Mouse (Mus musculus) layer of hippocampus, adult 2 months (tissue): ENCODE results near the gene Cnga2. TPM values are rescaled to one million over a fixed set of nuclear protein-coding genes. Genes with fewer than 3 reads are reported as not detected.
"Not testable (repeated sequence)": the region's sequence is repeated elsewhere in the genome, so short reads cannot be mapped to it uniquely, and the experiment has no call there.

Experiments used
- DNase-seq, 2 experiments: peaks; one replicate each; pipeline ENCODE4 v3.0.0; 2022; ENCODE audit warnings: low spot score in 2 of 2
- H3K27ac ChIP-seq: fragments of 200-600 bp; 2 replicates; pipeline ENCODE4 v1.8.1; 2022
- H3K4me3 ChIP-seq: fragments of 200-600 bp; 2 replicates; pipeline ENCODE4 v1.8.1; 2022; ENCODE audit warnings: mild to moderate bottlenecking
- CTCF ChIP-seq: fragments of 200-600 bp; conservative IDR thresholded peaks from 2 replicates; pipeline ENCODE4 v1.8.1; 2022; ENCODE audit warnings: antibody characterized with exemption, mild to moderate bottlenecking, moderate library complexity
- long read RNA-seq, 2 experiments: library from polyadenylated mRNA; stranded (forward); transcript quantifications; one replicate each; pipeline ENCODE4 v2.0.0; 2021; ENCODE audit warnings: borderline mapping rate in 2 of 2
- total RNA-seq, 2 experiments: library from RNA; stranded (reverse); gene quantifications; 2 replicates each; pipeline ENCODE4 v1.2.3; 2021

Gene Cnga2
- total RNA-seq: under 1 TPM; 0.15 to 0.44 TPM
- long read RNA-seq, experiment 1: 0 reads
- long read RNA-seq, experiment 2: 0 reads

GRCm38 (mm10) chrX:71991549-71991948 lies at the start of gene Cnga2:
TSS of gene Cnga2 (plus strand) at chrX:71991849.
- TF ChIP-seq CTCF: no peak
- no peak for DNase-seq

GRCm38 (mm10) chrX:71946631-71947030 lies 45.0 kb upstream of the Cnga2 start:
- H3K4me3 ChIP-seq: no peak overlapping the region
- peak in 1 of 2 experiments; percentile 57 for DNase-seq
- peak; percentile 81 for TF ChIP-seq CTCF
- no peak overlapping the region for H3K27ac ChIP-seq

More at GRCm38 (mm10) chrX:71991549-71991948, at the start of gene Cnga2:
- Histone ChIP-seq H3K4me3 (no peak within 1 kb of the TSS), H3K27ac (no peak within 1 kb of the TSS)

- TF ChIP-seq CTCF: no peak
- H3K4me3 ChIP-seq: no peak overlapping the region
- no peak for DNase-seq
- no peak overlapping the region for H3K27ac ChIP-seq
Observed at GRCm38 (mm10) chrX:71958366-71958765, 33.3 kb upstream of the Cnga2 start.

GRCm38 (mm10) chrX:71962073-71963051 lies 29.3 kb upstream of the Cnga2 start, which contains the start of gene Prrg3:
TSS of gene Prrg3 (plus strand) at chrX:71962624.
- Histone ChIP-seq H3K4me3 (peak within 1 kb of the TSS; percentile 58), H3K27ac (peak within 1 kb of the TSS; percentile 53; the same call in 1 of the 2 replicates)
- no peak for TF ChIP-seq CTCF

DNA sequence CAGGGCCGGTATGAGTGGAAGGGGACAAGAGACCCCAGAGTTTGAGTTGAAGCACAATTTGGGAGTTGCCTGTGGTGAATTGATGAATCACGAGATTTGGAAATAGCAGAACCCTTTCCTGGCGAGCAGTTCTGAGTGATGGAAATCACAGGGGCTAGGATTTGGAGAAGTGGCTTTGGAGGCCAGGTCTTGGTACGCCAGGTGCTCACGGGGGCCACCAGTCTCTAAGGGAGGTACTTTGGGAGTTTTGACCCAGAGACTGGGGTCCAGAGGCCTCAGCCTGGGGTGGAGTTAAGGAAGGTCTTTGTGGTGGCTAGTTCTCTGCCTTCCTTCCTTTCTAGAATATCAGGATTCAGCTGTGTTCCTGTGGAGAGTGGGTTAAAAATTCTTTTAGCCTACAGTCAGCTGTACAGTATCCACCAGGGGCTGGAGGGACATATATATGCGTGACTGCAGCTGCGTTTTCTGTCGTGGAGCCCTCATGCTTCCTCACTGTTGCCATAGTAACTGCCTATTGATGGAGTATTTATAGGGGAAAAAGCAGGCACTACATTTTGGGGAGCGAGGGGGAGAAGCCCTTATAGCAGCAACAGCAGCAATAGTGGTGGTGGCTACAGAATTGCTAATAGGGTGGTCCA lies 28.3 kb upstream of the Cnga2 start:
- Histone ChIP-seq H3K27ac (peak overlapping the region; percentile 53; the same call in 1 of the 2 replicates), H3K4me3 (peak overlapping the region; percentile 58)
- no peak for TF ChIP-seq CTCF
- DNase-seq: no peak

More at GRCm38 (mm10) chrX:71962073-71963051, 29.3 kb upstream of the Cnga2 start, which contains the start of gene Prrg3:
- no peak for DNase-seq

DNA sequence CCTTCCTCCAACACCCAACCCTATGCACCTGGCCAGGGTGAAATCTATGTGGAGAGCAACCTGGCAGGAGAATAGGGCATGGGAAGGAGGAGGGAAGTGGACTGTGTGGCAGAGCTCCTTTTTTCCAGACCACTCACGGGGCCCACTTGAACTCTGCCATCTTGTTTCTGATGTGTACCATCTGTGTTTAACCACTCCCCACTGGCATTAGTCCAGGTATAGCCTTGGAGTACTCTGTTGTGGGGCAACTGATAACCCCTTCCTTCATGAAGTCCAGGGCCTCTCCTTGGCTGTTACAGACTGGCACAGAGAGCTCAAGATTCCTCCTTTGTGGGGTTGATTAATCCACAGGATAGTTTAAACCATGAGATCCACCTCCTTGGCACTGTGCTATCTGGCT lies 23.4 kb upstream of the Cnga2 start:
- no peak for TF ChIP-seq CTCF
- H3K27ac ChIP-seq: no peak overlapping the region
- H3K4me3 ChIP-seq: no peak overlapping the region
- DNase-seq: no peak

GRCm38 (mm10) chrX:71968816-71969215 lies 22.8 kb upstream of the Cnga2 start:
- no peak overlapping the region for H3K4me3 ChIP-seq
- no peak for TF ChIP-seq CTCF
- DNase-seq: no peak
- H3K27ac ChIP-seq: no peak overlapping the region

- Histone ChIP-seq H3K27ac (no peak overlapping the region), H3K4me3 (no peak overlapping the region)
- no peak for TF ChIP-seq CTCF
- DNase-seq: no peak
Observed at GRCm38 (mm10) chrX:71971325-71971724, 20.3 kb upstream of the Cnga2 start.

DNA sequence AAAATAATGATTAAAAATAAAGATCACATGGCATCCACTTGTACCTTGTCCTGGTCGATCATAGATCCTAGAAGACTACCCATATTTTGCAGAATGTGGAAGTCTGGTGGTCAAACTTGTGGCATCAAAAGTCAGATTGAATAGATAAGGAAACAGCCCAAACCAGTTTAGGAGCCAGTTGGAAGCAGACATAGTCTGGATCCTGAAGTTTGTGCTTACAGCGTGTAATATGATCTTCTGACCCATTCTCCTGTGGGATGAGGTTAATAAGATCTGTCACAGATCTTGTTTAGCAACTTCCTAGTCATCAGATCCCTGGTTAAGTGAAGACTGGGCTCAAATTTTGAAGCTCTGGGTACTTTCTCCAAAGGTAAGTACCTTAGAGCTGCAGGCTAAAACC lies 19.0 kb upstream of the Cnga2 start, which contains the start of gene Fate1:
Gene Fate1 (plus strand): TSS at position 301 of the 400 bp plus-strand sequence.
- TF ChIP-seq CTCF: no peak
- Histone ChIP-seq H3K27ac (no peak within 1 kb of the TSS), H3K4me3 (no peak within 1 kb of the TSS)
- DNase-seq: no peak

DNA sequence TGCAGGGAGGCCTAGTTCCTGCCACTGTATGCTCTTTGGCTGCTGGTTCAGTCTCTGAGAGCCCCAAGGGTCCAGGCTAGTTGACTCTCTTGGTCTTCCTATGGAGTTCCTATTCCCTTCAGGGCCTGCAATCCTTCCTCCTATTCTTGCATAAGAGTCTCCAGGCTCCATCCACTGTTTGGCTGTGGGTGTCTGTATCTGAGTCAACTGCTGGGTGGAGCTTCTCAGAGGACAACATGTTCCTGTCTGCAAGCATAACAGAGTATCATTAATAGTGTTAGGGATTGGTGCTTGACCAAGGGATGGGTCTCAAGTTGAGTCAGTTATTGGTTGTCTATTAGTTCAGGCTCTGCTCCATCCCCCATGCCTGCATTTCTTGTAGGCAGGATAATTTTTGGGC lies 14.0 kb upstream of the Cnga2 start:
- not testable (repeated sequence) for DNase-seq, H3K27ac ChIP-seq, H3K4me3 ChIP-seq

DNA sequence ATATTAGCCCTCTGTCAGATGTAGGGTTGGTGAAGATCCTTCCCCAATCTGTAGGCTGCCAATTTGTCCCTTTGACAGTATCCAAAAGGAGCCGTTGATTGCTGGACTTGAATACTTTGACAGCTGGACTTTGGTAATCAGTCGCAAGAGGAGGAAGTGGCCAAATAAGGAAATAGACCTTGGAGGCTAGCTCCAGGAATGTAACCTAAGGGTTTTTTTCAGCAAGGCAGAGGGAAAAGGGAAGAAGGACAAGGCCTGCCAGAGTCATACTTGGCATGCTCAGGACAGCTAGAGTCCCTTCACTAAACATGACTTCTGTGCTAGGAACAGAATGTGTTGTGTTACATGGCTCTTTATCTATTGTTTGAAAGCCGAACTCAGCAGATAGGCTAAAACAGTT lies 11.2 kb upstream of the Cnga2 start:
- H3K4me3 ChIP-seq: no peak overlapping the region
- no peak for TF ChIP-seq CTCF
- no peak for DNase-seq
- H3K27ac ChIP-seq: no peak overlapping the region

- no peak for TF ChIP-seq CTCF
- no peak overlapping the region for H3K4me3 ChIP-seq
Observed at GRCm38 (mm10) chrX:71981322-71981721, 10.3 kb upstream of the Cnga2 start.

GRCm38 (mm10) chrX:71983205-71983604 lies 8.4 kb upstream of the Cnga2 start:
- Histone ChIP-seq H3K27ac (no peak overlapping the region), H3K4me3 (no peak overlapping the region)
- DNase-seq: no peak
- TF ChIP-seq CTCF: no peak

More at GRCm38 (mm10) chrX:71981322-71981721, 10.3 kb upstream of the Cnga2 start:
- no peak for DNase-seq
- no peak overlapping the region for H3K27ac ChIP-seq
